In the genomic region with DNA sequence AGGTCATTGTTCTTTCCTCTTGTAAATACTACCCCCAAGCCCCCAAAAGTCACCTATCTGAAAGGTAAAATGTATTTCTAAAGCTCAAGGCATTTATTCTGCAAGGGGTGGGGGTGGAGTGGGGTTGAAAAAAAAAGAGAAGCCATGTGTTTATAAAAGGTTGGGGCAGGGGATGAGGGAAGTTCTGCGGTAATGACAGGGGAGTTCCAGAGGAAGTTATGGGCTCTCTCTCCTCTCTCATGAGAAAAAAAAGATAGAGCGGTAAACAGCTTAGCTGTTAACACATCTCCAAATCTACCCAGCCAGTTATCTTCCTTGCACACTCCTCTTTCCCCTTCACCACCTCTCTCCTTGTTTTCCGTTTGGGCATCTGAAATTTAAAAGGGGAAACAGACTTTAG, we compare ENCODE assay signal across 17 mouse cellular contexts. TPM values are rescaled to one million over a fixed set of nuclear protein-coding genes. Genes with fewer than 3 reads are reported as not detected.
DNase-seq lines count a peak whose midpoint lies in the region; ATAC-seq and TF ChIP-seq lines count a peak whose summit lies in the region.
"Had no signal": no experiment of that assay in that cellular context is flagged by ENCODE, and none has a peak within 500 bp of the region (broad histone marks: within the 10 kb centered on the region; RNA-seq: fewer than 3 reads in every experiment).

No protein-coding gene starts in this region.

- WGBS in heart, embryonic 12.5 days = 54% methylated on average over 3 of the region's 3 CpGs
- 54% methylated on average over 3 of the region's 3 CpGs for WGBS in stomach, postnatal 0 days

- no peak overlapping the region for H3K9ac ChIP-seq in heart, embryonic 12.5 days
- H3K9ac ChIP-seq in stomach, postnatal 0 days (ENCODE audit: low read length) = no peak overlapping the region
- H3K9ac ChIP-seq: hindbrain, embryonic 13.5 days had no signal

- no peak for ATAC-seq in heart, embryonic 12.5 days (ENCODE audit: insufficient number of reproducible peaks, low FRiP score)
- peak; percentile 93 for ATAC-seq in monocyte, adult 5-6 weeks (replicated peaks; ENCODE audit: insufficient number of reproducible peaks, low FRiP score, low TSS enrichment, poor library complexity, severe bottlenecking)
- ATAC-seq in stomach, postnatal 0 days (ENCODE audit: low FRiP score, low TSS enrichment) = no peak

- H3K36me3 ChIP-seq in heart, embryonic 12.5 days = no peaks in the 10 kb centered on the region
- no peaks in the 10 kb centered on the region for H3K36me3 ChIP-seq in stomach, postnatal 0 days (ENCODE audit: control insufficient read depth, insufficient read depth, low read length)
- H3K36me3 ChIP-seq: forebrain, embryonic 10.5 days; hindbrain, embryonic 13.5 days had no signal

- H3K4me2 ChIP-seq in heart, embryonic 12.5 days = no peak overlapping the region
- no peak overlapping the region for H3K4me2 ChIP-seq in stomach, postnatal 0 days (replicated peaks; ENCODE audit: low read depth)
- H3K4me2 ChIP-seq: hindbrain, embryonic 13.5 days had no signal

- no peak overlapping the region for H3K4me3 ChIP-seq in heart, embryonic 12.5 days
- no peak overlapping the region for H3K4me3 ChIP-seq in stomach, postnatal 0 days (ENCODE audit: low read depth, low read length)
- H3K4me3 ChIP-seq: forebrain, embryonic 10.5 days; hindbrain, embryonic 13.5 days had no signal

- no peak for TF ChIP-seq EP300 in stomach, postnatal 0 days (optimal IDR thresholded peaks at IDR 0.05)

- peak; percentile 50 for DNase-seq in heart, adult 11 months
- DNase-seq in CD8-positive naive resting alpha-beta T cell, adult 2 months (ENCODE audit: low read depth in 2 of 2, low spot score in 2 of 2) = peak; percentile 22 to 35
- peak; percentile 90 for DNase-seq in induced T-regulatory cell, adult 2 months (ENCODE audit: low read depth)
- DNase-seq in stomach, postnatal 0 days (ENCODE audit: low spot score) = no peak
- no peak for DNase-seq in urinary bladder, postnatal 25 days (ENCODE audit: low spot score)
- DNase-seq in layer of hippocampus, adult 9-10 months (ENCODE audit: low spot score) = no peak
- DNase-seq: adrenal gland, postnatal 36 days; cerebellum, adult 2 months; kidney, adult 9 months; lung, postnatal 10 days had no signal

- no peak overlapping the region for H3K27ac ChIP-seq in heart, embryonic 12.5 days (ENCODE audit: poor library complexity, severe bottlenecking)
- no peak overlapping the region for H3K27ac ChIP-seq in stomach, postnatal 0 days (replicated peaks)
- H3K27ac ChIP-seq: forebrain, embryonic 10.5 days; hindbrain, embryonic 13.5 days had no signal

- no peaks in the 10 kb centered on the region for H3K4me1 ChIP-seq in heart, embryonic 12.5 days (replicated peaks)
- no peaks in the 10 kb centered on the region for H3K4me1 ChIP-seq in stomach, postnatal 0 days (replicated peaks; ENCODE audit: control insufficient read depth, insufficient read depth)
- H3K4me1 ChIP-seq: forebrain, embryonic 10.5 days; hindbrain, embryonic 13.5 days had no signal

- H3K27me3 ChIP-seq in heart, embryonic 12.5 days (replicated peaks) = no peaks in the 10 kb centered on the region
- H3K27me3 ChIP-seq in stomach, postnatal 0 days (ENCODE audit: control insufficient read depth, insufficient read depth, low read length) = no peaks in the 10 kb centered on the region
- H3K27me3 ChIP-seq: hindbrain, embryonic 13.5 days had no signal

- no peak for TF ChIP-seq CTCF in stomach, postnatal 0 days (IDR thresholded peaks at IDR 0.05; ENCODE audit: low read depth)

- H3K9me3 ChIP-seq in heart, embryonic 12.5 days (replicated peaks) = peaks cover 3% of the 10 kb centered on the region; the same call in 1 of the 2 replicates
- 0 out of 2 replicates have a peak, but pooled peaks cover 3% of the 10 kb centered on the region for H3K9me3 ChIP-seq in stomach, postnatal 0 days (ENCODE audit: control insufficient read depth, low read length)
- H3K9me3 ChIP-seq: forebrain, embryonic 10.5 days had no signal

RNA-seq across cellular contexts. Expression of gene Pdcd1lg2, which starts 20.2 kb away (rescaled TPM):
- not detected in 2 replicates for polyA plus RNA-seq in heart, embryonic 12.5 days (2016; fragmentation: Nextera tagmentation; extraction: Ambion mirVana)
- 3.8 to 7.9 TPM (median 6.5 TPM) in 3 replicates for total RNA-seq in monocyte, adult 5-6 weeks (2017)
- 0.05 and 0.06 TPM in 2 replicates for polyA plus RNA-seq in stomach, postnatal 0 days (2015; fragmentation: Nextera tagmentation; extraction: Ambion mirVana)
- total RNA-seq: adrenal gland, postnatal 36 days; layer of hippocampus, adult 18-20 months had no signal
- polyA plus RNA-seq: cerebellum, adult 2 months; embryonic facial prominence, embryonic 11.5 days; forebrain, embryonic 10.5 days; hindbrain, embryonic 13.5 days; limb, embryonic 11.5 days had no signal

Comparison
In these comparisons a context has a peak if more than half of its experiments do, and no peak if none do; other contexts are left out.
1. DNase-seq: peak in heart, adult 11 months (single experiment), CD8-positive naive resting alpha-beta T cell, adult 2 months (2 of 2) and induced T-regulatory cell, adult 2 months (single experiment); none in stomach, postnatal 0 days (single experiment), urinary bladder, postnatal 25 days (single experiment) and layer of hippocampus, adult 9-10 months (single experiment).